Mouse (Mus musculus): ENCODE results near the gene Spsb3.

DNA sequence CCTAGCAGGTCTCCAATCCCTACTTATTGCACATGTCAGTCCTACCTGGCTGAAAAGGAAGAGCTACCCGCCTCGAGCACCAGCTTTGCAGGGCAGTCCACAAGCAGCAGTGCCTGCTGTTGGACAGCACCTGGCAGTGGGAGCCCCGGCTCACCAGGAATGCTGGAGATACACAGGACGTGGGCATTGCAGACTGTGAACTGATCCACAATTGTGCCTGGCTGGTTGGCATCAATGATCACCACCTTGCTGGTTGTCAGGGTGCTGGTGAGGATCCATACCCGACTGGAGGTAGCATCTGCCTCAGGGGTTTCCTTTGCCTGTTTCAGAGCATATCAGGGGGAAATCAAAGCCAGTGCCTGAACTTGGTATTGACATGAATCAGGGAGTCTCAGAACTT, 15.7 kb downstream of the Spsb3 start:
- TF ChIP-seq EP300 (IDR thresholded peaks at IDR 0.05), result no peak
- no peak for TF ChIP-seq CTCF (IDR thresholded peaks at IDR 0.05)

Data from lung, postnatal 0 days (tissue).